Mouse (Mus musculus): ENCODE data around the gene Ipo8. TPM values are rescaled to one million over a fixed set of nuclear protein-coding genes. Genes with fewer than 3 reads are reported as not detected.

Gene Ipo8
- 10 to 100 TPM; 16.3 to 17.5 TPM for total RNA-seq (2021)
- long read RNA-seq, experiment 1, full-length matches to known transcripts: 10 of 10 reads
- long read RNA-seq, experiment 1, partial matches to known transcripts: 0 of 10 reads
- long read RNA-seq, experiment 1, other reads (novel, unspliced or antisense): 0 of 10 reads
- long read RNA-seq, experiment 2, full-length matches to known transcripts: 10 of 14 reads
- long read RNA-seq, experiment 2, partial matches to known transcripts: 4 of 14 reads
- long read RNA-seq, experiment 2, other reads (novel, unspliced or antisense): 0 of 14 reads

DNA sequence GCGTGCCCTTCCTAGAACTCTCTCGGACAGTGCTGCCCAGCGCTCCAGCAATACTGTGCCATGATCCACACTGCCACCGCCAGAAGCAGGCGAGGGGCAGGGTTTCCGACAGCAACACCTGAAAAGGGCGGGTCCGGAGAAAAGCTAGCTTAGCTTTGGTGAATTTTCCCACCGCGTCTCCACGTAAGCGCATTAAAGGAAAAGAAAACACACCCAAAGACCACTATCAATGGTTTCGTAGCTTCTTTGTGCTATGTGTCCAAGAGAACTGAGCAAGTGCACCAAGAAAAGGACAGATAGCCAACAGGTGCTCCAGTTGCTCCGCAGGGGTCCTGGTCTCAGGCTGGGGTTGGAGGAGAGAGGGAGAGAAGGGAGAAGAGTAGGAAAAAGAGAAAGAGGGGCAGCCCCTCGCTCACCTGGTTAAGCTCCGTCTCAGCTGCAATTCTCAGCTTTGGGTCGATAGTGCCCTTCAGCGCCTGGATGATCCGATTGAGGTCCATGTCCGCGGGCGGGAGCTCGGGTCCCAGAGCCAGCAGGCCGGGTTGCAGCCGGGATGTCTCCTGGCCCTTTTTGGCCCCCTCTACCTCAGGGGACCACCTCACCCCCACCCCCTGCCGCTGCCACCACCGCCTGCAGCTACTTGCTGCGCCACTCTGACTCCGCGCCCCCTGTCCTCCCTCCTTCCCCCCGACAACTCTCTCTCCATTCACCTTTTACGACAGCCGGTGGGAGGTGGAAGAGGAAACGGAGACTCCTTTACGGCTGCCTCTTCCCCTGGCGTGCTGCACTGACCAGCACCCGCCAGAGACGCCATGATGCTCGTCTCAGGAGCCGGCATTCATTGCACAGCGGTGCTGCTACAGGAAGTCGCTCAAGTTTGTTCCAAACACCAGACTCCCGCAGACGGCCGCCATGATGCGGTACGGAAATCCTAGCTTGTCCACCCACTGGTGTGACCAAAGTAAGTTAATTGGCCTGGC lies at the start of gene Ipo8:
Gene Ipo8, minus strand, starts transcription at position 720 of the 980 bp plus-strand sequence.
- DNase-seq: peak; percentile 77 to 85
- intact Hi-C loops (cut with DNase I): no loop called here

DNA sequence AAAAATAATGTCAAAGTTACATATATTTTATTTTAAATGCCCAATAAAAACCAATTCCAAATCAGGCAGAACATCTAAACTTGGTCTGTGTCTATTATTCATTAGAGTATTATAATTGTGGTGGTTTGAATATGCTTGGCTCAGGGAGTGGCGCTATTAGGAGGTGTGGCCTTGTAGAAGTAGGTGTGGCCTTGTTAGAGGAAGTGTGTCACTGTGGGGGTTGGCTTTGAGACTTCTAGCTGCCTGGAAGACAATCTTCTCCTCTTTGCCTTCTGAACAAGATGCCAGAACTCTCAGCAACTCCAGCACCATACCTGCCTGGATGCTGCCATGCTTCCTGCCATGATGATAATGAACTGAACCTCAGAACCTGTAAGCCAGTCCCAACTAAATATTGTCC lies 42.6 kb upstream of the Ipo8 start:
- no peak for DNase-seq

DNA sequence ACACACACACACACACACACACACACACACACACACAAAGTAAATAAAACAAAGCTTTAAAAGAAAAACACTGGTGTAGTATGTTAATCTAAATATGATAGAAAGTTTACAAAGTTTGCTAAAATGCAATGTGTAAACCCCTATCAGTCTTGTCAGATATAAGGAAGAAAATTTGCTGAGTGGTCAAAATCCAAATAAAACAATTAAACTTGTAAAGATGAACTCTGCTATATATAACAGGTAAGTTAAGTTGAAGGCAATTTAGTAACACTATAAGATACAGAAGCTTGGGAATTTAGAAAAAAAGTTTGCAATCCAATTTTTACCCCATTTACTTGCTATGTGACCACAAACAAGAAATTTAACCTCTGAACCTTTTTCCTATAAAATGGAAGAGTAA lies 14.4 kb upstream of the Ipo8 start:
- intact Hi-C loops (cut with DNase I): no loop called here
- DNase-seq: no peak

More for the DNA sequence above, 42.6 kb upstream of the Ipo8 start:
- intact Hi-C loops (cut with DNase I): no loop called here

DNA sequence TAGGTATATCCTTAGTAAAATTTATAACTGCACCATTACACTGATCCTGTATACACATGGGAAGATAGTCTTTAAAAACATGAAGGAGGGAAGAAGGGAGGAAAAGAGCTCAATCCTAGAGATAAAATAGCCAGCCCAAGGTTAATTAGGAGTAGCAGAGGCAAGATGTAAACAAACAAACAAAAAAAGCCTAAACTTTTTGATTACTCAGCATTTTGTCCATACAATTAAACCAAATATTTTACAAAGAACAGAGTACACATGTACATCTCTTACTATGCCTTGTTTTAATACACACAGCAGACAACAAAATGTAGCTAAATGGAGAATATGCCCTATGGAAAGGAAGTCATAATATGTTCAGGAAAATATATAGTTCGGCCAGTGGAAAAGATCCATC lies 10.5 kb upstream of the Ipo8 start:
- DNase-seq: no peak
- intact Hi-C loops (cut with DNase I): no loop called here

DNA sequence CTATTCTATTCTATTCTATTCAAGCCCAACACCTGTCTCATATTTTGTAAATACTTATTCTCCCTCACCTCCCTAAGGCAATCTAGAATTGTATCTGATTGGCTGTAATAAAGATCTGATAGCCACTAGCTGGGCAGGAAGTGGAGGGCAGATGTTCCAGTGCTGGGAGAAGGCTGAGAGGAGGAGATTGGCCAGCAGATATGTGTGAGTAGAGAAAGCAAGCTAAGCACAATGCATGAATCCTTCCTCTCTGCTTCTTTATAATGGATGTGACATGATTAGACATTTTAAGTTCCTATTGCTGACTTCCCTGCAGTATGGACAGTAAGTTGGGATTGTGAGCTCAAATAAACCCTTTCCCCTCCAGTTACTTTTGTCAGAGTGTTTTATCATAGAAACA lies 7.2 kb upstream of the Ipo8 start:
- intact Hi-C loops (cut with DNase I): no loop called here
- DNase-seq: no peak

DNA sequence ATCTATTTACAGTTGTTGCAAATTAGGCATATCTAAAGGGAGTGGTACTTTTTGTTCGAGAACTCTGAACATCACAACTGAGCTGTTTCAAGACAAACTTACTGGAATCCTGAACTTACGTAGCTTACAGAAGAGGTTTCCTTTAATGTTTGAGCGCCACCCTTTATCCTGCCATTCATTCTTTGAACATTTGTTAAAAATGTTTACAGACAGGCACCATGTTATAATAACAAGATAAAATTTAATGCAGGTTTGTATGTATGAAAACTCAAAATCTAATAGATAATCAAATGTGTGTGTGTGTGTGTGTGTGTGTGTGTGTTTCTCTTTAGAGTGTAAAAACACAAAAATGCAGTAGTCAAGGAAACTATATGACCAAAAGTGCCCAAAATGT lies 458 bp upstream of the Ipo8 start:
- DNase-seq: no peak
- intact Hi-C loops (cut with DNase I): no loop called here

DNA sequence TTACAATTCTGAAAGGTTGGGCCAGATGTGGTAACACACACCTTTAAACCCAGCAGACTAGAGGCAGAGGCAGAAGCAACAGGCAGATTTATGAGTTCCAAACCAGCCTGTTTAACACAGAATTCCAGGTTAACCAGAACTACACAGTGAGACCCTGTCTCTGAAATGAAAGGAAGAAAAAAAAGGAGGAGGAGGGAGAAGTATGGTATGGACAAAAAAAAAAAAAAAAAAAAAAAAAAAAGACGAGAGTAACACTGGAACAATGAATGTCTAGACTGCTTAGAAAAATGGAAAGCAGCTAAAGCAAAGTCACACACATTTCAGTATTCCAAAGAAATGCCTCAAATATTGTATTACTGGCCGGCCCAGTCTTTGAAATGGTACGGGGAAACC lies 916 bp downstream of the Ipo8 start:
- DNase-seq: no peak
- intact Hi-C loops (cut with DNase I): no loop called here

DNA sequence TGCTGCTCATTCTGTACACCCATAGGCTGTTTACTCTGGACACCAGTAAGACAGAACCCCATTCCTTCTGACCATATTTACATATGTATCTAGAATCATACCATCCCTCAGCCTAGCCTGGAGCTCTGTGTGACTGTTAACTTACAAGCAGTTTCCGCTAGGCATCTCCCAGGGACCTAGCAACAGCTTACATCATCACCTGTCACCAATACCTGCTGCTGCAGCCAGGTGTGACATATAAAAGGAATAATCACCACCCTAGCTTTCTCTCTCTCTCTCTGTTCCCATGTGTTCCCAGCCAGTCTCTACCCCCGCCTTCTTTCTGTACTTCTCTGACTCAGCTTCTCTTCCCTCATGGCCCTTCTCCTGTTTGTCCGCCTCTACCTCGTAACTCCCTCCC lies 5.1 kb downstream of the Ipo8 start:
- no peak for DNase-seq
- intact Hi-C loops (cut with DNase I): loop anchor here (10.0 kb wide), 1 partner anchor 611 kb away; the partner anchor contains the start of gene Ergic2

DNA sequence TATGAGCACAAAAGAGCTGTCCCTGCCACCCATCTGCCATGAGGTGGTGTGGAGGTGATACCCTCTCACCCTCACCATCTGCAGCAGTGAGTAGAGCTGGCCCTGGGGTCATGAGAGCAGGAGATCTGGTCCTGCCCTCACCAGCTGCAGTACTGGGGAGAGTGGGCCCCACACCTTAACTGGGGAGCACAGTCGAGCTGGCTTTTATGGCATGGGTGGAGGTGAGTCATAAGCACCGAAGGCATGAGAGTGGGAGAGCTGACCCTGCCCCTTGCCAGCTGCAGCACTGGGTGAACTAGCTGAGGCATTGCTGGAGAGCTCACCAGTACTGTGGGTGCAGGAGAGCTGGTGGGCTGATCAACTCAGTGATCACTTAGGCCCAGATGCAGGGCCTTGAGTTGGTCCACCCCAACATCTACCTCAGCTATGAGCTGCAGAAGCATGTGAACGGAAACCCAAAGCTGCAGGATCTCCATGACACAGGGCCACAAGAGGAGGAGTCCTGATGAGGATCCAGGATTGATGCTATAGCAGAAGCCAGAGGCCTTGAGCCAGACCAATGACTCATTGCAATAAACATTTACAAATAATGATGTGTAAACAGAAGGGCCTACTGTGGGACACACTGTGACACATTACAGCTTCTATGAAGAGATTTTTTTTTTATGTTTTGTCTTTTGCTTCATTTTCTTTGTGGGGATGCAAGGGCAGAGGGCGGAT lies 12.5 kb downstream of the Ipo8 start:
- DNase-seq: no peak
- intact Hi-C loops (cut with DNase I): no loop called here

DNA sequence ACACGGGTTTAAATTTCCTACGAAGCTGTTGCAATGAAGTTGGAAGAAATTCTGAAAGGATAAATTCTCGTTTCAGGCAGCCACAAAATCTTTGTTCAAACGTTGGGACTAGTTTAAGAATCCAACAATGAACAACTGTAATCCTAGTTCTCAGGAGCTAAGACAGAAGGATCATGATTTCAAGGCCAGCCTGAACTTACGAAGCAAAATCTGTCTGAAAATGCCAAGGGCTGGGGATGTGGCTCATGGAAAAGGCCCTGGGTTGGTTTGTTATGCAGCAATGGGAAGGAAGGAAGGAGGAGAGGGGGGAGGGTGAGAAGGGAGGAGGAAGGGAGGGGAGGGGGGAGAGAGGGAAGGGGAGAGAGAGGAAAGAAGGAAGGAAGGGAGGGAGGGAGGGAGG lies 14.5 kb downstream of the Ipo8 start:
- intact Hi-C loops (cut with DNase I): no loop called here
- no peak for DNase-seq

DNA sequence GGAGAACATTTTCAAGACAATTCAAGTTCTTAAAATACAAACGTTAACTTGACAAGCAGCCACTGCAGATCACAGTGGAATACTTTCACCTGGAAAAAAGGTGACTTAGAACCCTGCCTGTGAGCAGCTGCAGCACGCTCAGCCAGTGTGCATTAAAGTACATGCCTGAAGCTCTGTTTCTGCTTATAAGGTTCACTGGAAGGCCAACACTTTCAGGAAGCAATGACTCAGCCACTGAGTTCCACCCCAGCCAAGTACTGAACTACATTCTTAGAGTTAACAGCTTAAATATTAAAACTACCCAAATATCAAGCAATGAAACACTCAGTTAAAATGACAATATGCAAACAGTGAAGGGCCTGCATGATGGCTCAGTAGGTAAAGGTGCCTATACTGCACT lies 20.1 kb downstream of the Ipo8 start:
- intact Hi-C loops (cut with DNase I): no loop called here

DNA sequence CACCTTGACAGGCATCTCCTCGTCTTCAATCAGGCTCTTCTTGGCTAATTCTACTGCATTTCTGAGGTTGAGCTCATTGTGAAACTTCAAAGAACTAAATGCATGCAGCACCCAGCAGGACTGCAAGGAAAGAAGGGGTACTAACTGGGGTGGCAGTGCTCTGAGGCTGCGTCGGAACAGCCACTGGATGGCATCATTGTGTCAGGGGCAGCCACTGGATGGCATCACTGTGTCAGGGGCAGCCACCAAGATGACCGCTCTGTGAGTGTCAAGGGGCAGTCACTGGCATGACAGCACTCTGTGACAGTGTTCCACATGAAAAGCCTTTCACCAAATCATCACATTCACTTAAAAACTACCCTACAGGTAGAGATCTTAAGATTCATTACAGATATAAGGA lies 31.5 kb downstream of the Ipo8 start:
- DNase-seq: no peak
- intact Hi-C loops (cut with DNase I): loop anchor here (5.0 kb wide), 1 partner anchor 113 kb away; no protein-coding TSS in a partner anchor

More for the DNA sequence above, 20.1 kb downstream of the Ipo8 start:
- no peak for DNase-seq

DNA sequence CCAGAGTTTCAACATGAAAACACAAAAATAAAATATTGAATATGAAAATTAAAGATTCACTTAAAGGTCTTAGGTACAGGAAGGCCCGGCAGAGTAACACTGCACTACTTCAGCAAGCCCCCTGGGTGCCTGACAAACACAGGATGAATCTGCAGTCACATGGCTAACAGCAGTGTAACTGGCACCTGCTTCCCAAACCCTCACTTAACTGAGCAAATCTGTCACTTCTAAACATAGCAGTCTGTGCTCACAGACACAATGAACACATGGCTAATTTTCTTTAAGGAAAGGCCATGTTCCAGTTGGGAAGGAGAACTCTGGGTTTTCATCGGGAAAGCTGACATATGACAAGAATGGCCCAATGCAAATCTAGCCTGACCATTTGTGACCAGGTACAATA lies 36.1 kb downstream of the Ipo8 start:
- DNase-seq: no peak
- intact Hi-C loops (cut with DNase I): loop anchor here (5.0 kb wide), 1 partner anchor 117 kb away; no protein-coding TSS in a partner anchor

DNA sequence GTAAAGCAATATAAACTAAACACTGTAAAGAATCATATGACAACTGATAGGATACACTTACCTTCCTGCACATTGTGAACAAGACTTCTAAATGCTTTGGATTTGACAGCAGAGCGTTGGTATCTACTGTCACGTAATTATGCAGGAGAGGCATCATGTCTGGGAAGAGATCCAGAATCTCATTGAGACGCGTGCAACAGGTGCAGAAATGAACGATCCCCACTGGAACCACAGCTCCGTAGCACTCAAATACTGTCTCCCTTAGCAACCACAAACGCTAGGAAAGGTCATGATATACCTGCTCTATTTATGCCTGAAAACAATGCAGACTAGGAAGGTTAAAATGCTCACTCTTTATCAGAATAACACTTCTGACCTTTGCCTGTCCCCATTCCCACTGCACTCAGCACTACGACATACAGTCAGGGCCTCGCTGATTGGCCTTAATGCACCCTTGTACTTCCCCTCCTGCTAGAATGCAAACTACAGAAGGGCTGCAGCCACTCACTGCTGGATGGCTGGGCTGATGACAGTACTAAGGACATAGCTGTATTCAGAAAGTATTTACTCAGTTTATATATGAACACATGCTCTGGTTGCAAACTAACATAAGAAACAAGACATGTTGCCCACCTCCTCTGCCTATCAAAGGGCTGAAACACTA lies 42.1 kb downstream of the Ipo8 start:
- intact Hi-C loops (cut with DNase I): no loop called here
- no peak for DNase-seq

DNA sequence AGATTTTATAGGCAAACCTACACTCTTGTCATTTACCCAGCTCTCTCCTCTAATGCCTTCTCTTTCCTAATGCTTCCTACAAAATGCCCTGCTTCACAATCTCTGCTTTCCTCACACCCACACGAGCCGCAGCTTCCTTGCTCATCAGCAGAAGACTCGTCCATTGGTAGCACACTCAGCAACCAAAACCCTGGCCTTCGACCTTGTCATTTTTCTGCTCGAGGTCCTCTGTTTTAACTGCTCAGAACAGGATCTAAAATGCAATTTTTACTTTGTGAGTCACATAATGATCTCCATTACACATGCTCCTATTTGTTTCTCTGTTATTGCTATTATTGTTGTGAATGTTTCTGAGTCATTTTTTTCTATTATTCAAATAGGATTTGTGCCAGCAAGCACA lies 45.1 kb downstream of the Ipo8 start:
- DNase-seq: no peak
- intact Hi-C loops (cut with DNase I): no loop called here

DNA sequence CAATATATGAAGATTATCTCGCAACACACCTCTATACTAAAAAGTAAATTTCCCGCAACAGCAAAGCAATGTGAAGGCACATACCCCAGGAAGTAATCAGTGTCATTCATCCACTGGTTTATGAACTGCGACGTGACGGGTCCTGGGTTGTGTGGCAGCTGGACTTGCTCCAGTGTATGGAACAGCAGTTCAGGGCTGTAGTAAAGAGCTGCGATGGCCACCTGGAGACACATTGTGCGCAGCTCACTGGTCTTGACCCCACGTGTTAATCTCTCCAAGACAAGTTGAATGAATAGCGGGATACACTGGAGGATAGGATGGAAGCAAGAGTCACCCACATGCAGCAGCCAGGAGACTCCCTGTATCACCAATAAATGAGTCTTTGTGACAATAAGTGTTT lies 46.8 kb downstream of the Ipo8 start:
- intact Hi-C loops (cut with DNase I): no loop called here
- no peak for DNase-seq

DNA sequence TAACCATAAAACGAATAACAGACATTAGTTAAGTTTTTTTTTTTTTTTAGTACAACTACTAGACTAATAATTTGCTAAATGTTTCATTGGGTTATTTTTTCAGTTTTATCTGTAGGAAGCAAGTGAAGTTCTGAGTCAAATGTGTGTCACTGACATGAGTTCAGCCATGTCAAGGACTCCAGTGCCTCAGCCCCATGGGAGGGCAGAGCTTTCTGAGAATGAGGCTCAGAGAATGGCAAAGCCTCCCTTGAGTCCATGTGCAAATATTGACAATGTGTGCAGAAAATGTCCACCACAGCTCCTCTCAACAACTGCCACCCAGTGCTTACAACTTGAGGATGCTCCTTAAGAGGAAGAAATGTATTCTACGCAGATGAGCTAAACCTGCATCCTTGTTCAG lies 55.0 kb downstream of the Ipo8 start:
- no peak for DNase-seq
- intact Hi-C loops (cut with DNase I): no loop called here

DNA sequence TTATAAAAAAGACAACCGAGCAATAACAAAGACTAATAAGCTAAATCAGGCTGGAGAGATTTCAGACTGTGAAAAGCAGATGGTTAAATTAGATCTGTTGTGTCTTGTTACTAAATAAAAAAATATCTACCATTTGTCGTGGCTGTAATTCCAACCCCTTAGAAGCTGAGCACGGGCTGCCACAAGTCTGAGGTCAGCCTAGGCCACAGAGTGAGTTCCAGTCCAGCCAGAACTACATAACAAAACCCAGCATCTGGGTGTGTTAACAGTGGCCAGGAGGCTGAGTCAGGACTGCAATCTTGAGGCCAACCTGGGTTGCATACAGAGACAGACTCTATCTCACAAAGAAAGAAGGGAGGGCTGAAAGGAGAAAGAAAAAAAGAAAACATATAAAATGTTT lies 59.8 kb downstream of the Ipo8 start:
- intact Hi-C loops (cut with DNase I): no loop called here
- DNase-seq: no peak

DNA sequence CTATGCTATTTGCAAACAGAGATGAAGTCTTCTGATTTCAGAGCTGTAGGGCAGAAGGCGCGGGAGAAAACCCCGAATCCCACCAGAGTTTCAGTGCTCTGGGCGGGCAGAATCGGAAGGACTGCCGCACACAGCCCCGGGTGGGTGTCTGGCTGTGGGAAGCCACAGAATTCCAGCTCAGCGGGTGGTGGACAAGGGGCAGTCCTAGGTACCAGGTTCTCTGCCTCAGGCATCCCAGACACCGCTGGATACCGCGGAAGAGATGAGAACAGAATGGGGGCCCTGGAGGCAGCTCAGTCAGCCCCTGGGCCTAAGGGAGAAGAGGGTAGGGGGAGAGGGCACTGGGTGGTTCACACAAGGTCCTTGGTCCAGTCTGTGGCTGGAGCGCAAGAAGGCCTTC lies 62.8 kb downstream of the Ipo8 start:
- no peak for DNase-seq
- intact Hi-C loops (cut with DNase I): no loop called here

DNA sequence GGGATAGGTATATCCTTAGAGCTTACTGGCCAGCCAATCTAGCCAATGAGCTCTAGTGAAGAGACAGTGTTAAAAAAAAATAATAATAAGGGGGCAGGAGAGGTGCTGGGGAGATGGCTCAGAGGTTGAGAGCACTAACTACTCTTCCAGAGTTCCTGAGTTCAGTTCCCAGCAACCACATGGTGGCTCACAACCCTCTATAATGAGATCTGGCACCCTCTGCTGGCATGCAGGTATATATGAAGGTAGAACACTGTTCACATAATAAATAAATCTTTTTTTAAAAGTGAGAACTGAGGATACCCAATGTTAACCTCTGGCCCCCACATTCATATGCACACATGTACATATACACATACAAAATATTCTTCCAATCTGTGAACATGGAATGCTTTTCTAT lies 64.0 kb downstream of the Ipo8 start:
- DNase-seq: no peak
- intact Hi-C loops (cut with DNase I): no loop called here

Data from gastrocnemius, postnatal 36 days (tissue).